Mouse (Mus musculus) erythroblast, embryonic 14.5 days (primary cell): ENCODE results near the gene Myt1l.

Experiments used
- GATA1 ChIP-seq: IDR thresholded peaks from 2 replicates; pipeline ENCODE4 v1.6.1; 2012; ENCODE audit warnings: low read length, inconsistent platforms, mixed read lengths
- TAL1 ChIP-seq: IDR thresholded peaks from 3 replicates; pipeline ENCODE4 v1.6.1; 2012; ENCODE audit warnings: low read length, inconsistent platforms, mixed read lengths

- TF ChIP-seq TAL1 (no peak), GATA1 (no peak)
Measured at GRCm38 (mm10) chr12:29933501-29933900, 405.3 kb downstream of the Myt1l start.
